ENCODE assay signal across 8 mouse cellular contexts in genomic region chr17:51179195-51179953, GRCm38 (mm10). TPM values are rescaled to one million over a fixed set of nuclear protein-coding genes. Genes with fewer than 3 reads are reported as not detected.
A peak's percentile ranks its signal among the peaks of the same experiment; 100 is the strongest.
DNase-seq lines count a peak whose midpoint lies in the region; ATAC-seq and TF ChIP-seq lines count a peak whose summit lies in the region.

TSS of gene Tbc1d5 (minus strand) at chr17:51179352.

- TF ChIP-seq EP300 in liver, embryonic 14.5 days (IDR thresholded peaks at IDR 0.05; ENCODE audit: low read depth): no peak
- no peak for TF ChIP-seq EP300 in stomach, postnatal 0 days (optimal IDR thresholded peaks at IDR 0.05)

- peak within 1 kb of the TSS; percentile 100 for H3K27ac ChIP-seq in forebrain, embryonic 10.5 days
- peak within 1 kb of the TSS; percentile 98 for H3K27ac ChIP-seq in heart, embryonic 15.5 days
- H3K27ac ChIP-seq in liver, embryonic 14.5 days: peak within 1 kb of the TSS; percentile 82
- peak within 1 kb of the TSS; percentile 99 for H3K27ac ChIP-seq in neural tube, embryonic 11.5 days (ENCODE audit: low read depth, low read length)
- H3K27ac ChIP-seq in stomach, postnatal 0 days (replicated peaks): peak within 1 kb of the TSS; percentile 99

- H3K9ac ChIP-seq in heart, embryonic 15.5 days: peak within 1 kb of the TSS; percentile 88
- H3K9ac ChIP-seq in liver, embryonic 14.5 days (replicated peaks): peak within 1 kb of the TSS; percentile 96
- H3K9ac ChIP-seq in neural tube, embryonic 11.5 days (ENCODE audit: low read length): peak within 1 kb of the TSS; percentile 84
- peak within 1 kb of the TSS; percentile 95 for H3K9ac ChIP-seq in stomach, postnatal 0 days (ENCODE audit: low read length)

- no peak for TF ChIP-seq CTCF in liver, embryonic 14.5 days (IDR thresholded peaks at IDR 0.05; ENCODE audit: low read depth)
- no peak for TF ChIP-seq CTCF in stomach, postnatal 0 days (IDR thresholded peaks at IDR 0.05; ENCODE audit: low read depth)

- H3K4me3 ChIP-seq in forebrain, embryonic 10.5 days: peak within 1 kb of the TSS; percentile 85
- H3K4me3 ChIP-seq in heart, embryonic 15.5 days: peak within 1 kb of the TSS; percentile 75
- peak within 1 kb of the TSS; percentile 73 to 92 for H3K4me3 ChIP-seq in liver, embryonic 14.5 days (ENCODE audit: insufficient read depth in 1 of 2, low read depth in 2 of 2, low read length in 2 of 2)
- H3K4me3 ChIP-seq in neural tube, embryonic 11.5 days (ENCODE audit: low read depth, low read length): peak within 1 kb of the TSS; percentile 61
- peak within 1 kb of the TSS; percentile 87 for H3K4me3 ChIP-seq in stomach, postnatal 0 days (ENCODE audit: low read depth, low read length)

- DNase-seq in CD8-positive naive resting alpha-beta T cell, adult 2 months (ENCODE audit: low read depth in 2 of 2, low spot score in 2 of 2): peak; percentile 62 to 69
- peak; percentile 68 for DNase-seq in c-Kit-positive CD71-negative TER-119-negative erythroid progenitor cells, embryonic 14.5 days (ENCODE audit: low read depth)
- DNase-seq in forebrain, embryonic 10.5 days (ENCODE audit: extremely low spot score, low spot score): peak; percentile 87
- DNase-seq in kidney, postnatal 25 days: peak; percentile 95 to 98
- DNase-seq in liver, embryonic 14.5 days (ENCODE audit: low read depth in 3 of 3, low spot score in 3 of 3): peak; percentile 69 to 73 (median 72)
- peak; percentile 91 for DNase-seq in neural tube, embryonic 11.5 days (ENCODE audit: low spot score)
- DNase-seq in stomach, postnatal 0 days (ENCODE audit: low spot score): peak; percentile 93

- ATAC-seq in heart, embryonic 15.5 days (replicated peaks; ENCODE audit: insufficient number of reproducible peaks, insufficient read depth, low FRiP score, low read depth): peak; percentile 98
- peak; percentile 96 for ATAC-seq in liver, embryonic 14.5 days (ENCODE audit: insufficient read depth)
- ATAC-seq in neural tube, embryonic 11.5 days (ENCODE audit: insufficient read depth, low FRiP score, low TSS enrichment): peak; percentile 95
- peak; percentile 99 for ATAC-seq in stomach, postnatal 0 days (ENCODE audit: low FRiP score, low TSS enrichment)

- peaks cover 10% of the 10 kb centered on the region for H3K4me1 ChIP-seq in forebrain, embryonic 10.5 days
- H3K4me1 ChIP-seq in heart, embryonic 15.5 days (replicated peaks): peaks cover 10% of the 10 kb centered on the region
- H3K4me1 ChIP-seq in liver, embryonic 14.5 days (replicated peaks; ENCODE audit: control insufficient read depth in 2 of 2, insufficient read depth in 2 of 2, low read length in 1 of 2): peaks cover 0 to 2% of the 10 kb centered on the region in 2 experiments; a peak in 2 of 4 replicates
- no peaks in the 10 kb centered on the region; the same call in 1 of the 2 replicates for H3K4me1 ChIP-seq in neural tube, embryonic 11.5 days (ENCODE audit: control insufficient read depth, insufficient read depth, low read length)
- no peaks in the 10 kb centered on the region; the same call in 1 of the 2 replicates for H3K4me1 ChIP-seq in stomach, postnatal 0 days (replicated peaks; ENCODE audit: control insufficient read depth, insufficient read depth)

- H3K36me3 ChIP-seq in forebrain, embryonic 10.5 days (replicated peaks): no peaks in the 10 kb centered on the region
- no peaks in the 10 kb centered on the region for H3K36me3 ChIP-seq in heart, embryonic 15.5 days
- no peaks in the 10 kb centered on the region for H3K36me3 ChIP-seq in liver, embryonic 14.5 days (replicated peaks; ENCODE audit: control insufficient read depth, insufficient read depth, low read depth)
- no peaks in the 10 kb centered on the region for H3K36me3 ChIP-seq in neural tube, embryonic 11.5 days (ENCODE audit: control insufficient read depth, insufficient read depth, low read length)
- H3K36me3 ChIP-seq in stomach, postnatal 0 days (ENCODE audit: control insufficient read depth, insufficient read depth, low read length): no peaks in the 10 kb centered on the region

- H3K4me2 ChIP-seq in heart, embryonic 15.5 days: peak within 1 kb of the TSS; percentile 76
- peak within 1 kb of the TSS; percentile 88 for H3K4me2 ChIP-seq in liver, embryonic 14.5 days (ENCODE audit: low read depth)
- H3K4me2 ChIP-seq in neural tube, embryonic 11.5 days (ENCODE audit: low read depth): peak within 1 kb of the TSS; percentile 70
- peak within 1 kb of the TSS; percentile 80 for H3K4me2 ChIP-seq in stomach, postnatal 0 days (replicated peaks; ENCODE audit: low read depth)

- no peaks in the 10 kb centered on the region for H3K27me3 ChIP-seq in forebrain, embryonic 10.5 days (ENCODE audit: poor library complexity, severe bottlenecking)
- H3K27me3 ChIP-seq in heart, embryonic 15.5 days: no peaks in the 10 kb centered on the region
- no peaks in the 10 kb centered on the region for H3K27me3 ChIP-seq in liver, embryonic 14.5 days (ENCODE audit: control insufficient read depth, insufficient read depth, low read length)
- H3K27me3 ChIP-seq in neural tube, embryonic 11.5 days (ENCODE audit: control insufficient read depth, insufficient read depth, low read length): no peaks in the 10 kb centered on the region
- H3K27me3 ChIP-seq in stomach, postnatal 0 days (ENCODE audit: control insufficient read depth, insufficient read depth, low read length): no peaks in the 10 kb centered on the region

- no peaks in the 10 kb centered on the region for H3K9me3 ChIP-seq in forebrain, embryonic 10.5 days
- H3K9me3 ChIP-seq in heart, embryonic 15.5 days (replicated peaks): no peaks in the 10 kb centered on the region
- no peaks in the 10 kb centered on the region for H3K9me3 ChIP-seq in liver, embryonic 14.5 days (ENCODE audit: control insufficient read depth, low read length)
- H3K9me3 ChIP-seq in neural tube, embryonic 11.5 days (ENCODE audit: control insufficient read depth, low read length): no peaks in the 10 kb centered on the region
- H3K9me3 ChIP-seq in stomach, postnatal 0 days (ENCODE audit: control insufficient read depth, low read length): no peaks in the 10 kb centered on the region

- WGBS in forebrain, embryonic 10.5 days: 3% methylated on average over 54 of the region's 54 CpGs
- 2% methylated on average over 54 of the region's 54 CpGs for WGBS in heart, embryonic 15.5 days
- WGBS in liver, embryonic 14.5 days (ENCODE audit: insufficient replicate concordance): 2% methylated on average over 54 of the region's 54 CpGs
- WGBS in neural tube, embryonic 11.5 days: 1% methylated on average over 53 of the region's 54 CpGs
- WGBS in stomach, postnatal 0 days: 3% methylated on average over 32 of the region's 54 CpGs

RNA-seq across cellular contexts. Expression of gene Tbc1d5, which starts in this region (rescaled TPM):
- 11.0 and 11.5 TPM in 2 replicates for polyA plus RNA-seq in forebrain, embryonic 10.5 days (2016; fragmentation: Nextera tagmentation; extraction: Ambion mirVana)
- 7.8 and 9.6 TPM in 2 replicates for polyA plus RNA-seq in heart, embryonic 15.5 days (2015; fragmentation: Nextera tagmentation; extraction: Ambion mirVana)
- polyA plus RNA-seq in liver, embryonic 14.5 days (2012; rRNA removed): 2.9 TPM in 2 replicates
- 3.2 and 3.4 TPM in 2 replicates for polyA plus RNA-seq in liver, embryonic 14.5 days (2014; fragmentation: Nextera tagmentation; extraction: Ambion mirVana)
- polyA plus RNA-seq in neural tube, embryonic 11.5 days (2014; fragmentation: Nextera tagmentation; extraction: Ambion mirVana): 11.6 and 12.4 TPM in 2 replicates
- polyA plus RNA-seq in stomach, postnatal 0 days (2015; fragmentation: Nextera tagmentation; extraction: Ambion mirVana): 2.8 and 3.9 TPM in 2 replicates

Comparison
In these comparisons a context has a peak if more than half of its experiments do, and no peak if none do; other contexts are left out.
1. Peak in every context shown above with its lines: DNase-seq, ATAC-seq, H3K4me3 ChIP-seq and H3K27ac ChIP-seq.